ENCODE assay signal across 8 mouse cellular contexts in the genomic region with DNA sequence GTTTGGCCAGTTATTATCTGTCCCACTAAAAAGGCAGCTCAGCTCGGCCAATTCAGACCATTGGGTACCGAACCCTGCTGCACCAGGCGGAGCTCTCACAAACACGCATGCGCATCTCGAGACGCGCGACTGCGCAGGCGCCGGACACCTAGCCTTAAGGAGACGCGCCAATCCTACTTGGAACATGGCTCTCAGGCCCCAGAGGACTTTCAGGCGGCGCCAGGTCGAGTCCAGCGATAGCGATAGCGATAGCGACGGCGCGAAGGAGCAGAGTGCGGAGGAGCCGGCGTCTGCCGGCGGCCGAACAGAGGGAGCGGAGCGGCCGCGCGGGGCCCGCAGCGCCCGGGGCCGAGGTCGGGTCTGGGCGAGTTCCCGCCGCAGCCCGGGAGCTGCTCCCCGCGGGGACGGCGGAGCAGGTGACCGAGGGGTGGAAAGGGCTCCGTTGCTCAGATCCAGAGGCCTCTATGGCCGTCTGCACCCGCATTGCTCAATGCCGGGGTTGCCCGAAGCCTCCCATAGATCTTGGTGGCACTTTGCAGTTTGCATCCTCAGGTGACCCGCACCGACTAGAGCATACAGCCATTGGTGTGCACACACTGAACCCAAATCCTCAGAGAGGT. TPM values are rescaled to one million over a fixed set of nuclear protein-coding genes. Genes with fewer than 3 reads are reported as not detected.
A peak's percentile ranks its signal among the peaks of the same experiment; 100 is the strongest.
DNase-seq lines count a peak whose midpoint lies in the region; ATAC-seq and TF ChIP-seq lines count a peak whose summit lies in the region.

A gene (plus strand): TSS at position 147 of the 620 bp plus-strand sequence.

- no peak within 1 kb of the TSS for H3K27ac ChIP-seq in ES-Bruce4 (ENCODE audit: insufficient read depth, low read length)
- H3K27ac ChIP-seq in forebrain, embryonic 14.5 days (ENCODE audit: low read depth, low read length): no peak within 1 kb of the TSS
- peak within 1 kb of the TSS; percentile 75 for H3K27ac ChIP-seq in neural tube, embryonic 15.5 days (replicated peaks)

- H3K27me3 ChIP-seq in ES-Bruce4 (ENCODE audit: control insufficient read depth, insufficient read depth, low read length, poor library complexity, severe bottlenecking): no peaks in the 10 kb centered on the region
- H3K27me3 ChIP-seq in forebrain, embryonic 14.5 days (replicated peaks; ENCODE audit: control insufficient read depth, insufficient read depth, low read length): no peaks in the 10 kb centered on the region
- H3K27me3 ChIP-seq in neural tube, embryonic 15.5 days (replicated peaks): no peaks in the 10 kb centered on the region

- peak; percentile 96 for DNase-seq in forebrain, embryonic 14.5 days (ENCODE audit: low spot score)
- peak; percentile 97 to 98 for DNase-seq in heart, postnatal 14 days
- DNase-seq in layer of hippocampus, adult 11-12 months (ENCODE audit: low spot score): peak; percentile 92
- peak; percentile 93 to 95 for DNase-seq in lung, adult 18-20 months
- DNase-seq in testis, postnatal 14 days (ENCODE audit: low spot score): peak; percentile 94

- no peak for TF ChIP-seq EP300 in ES-Bruce4 (IDR thresholded peaks at IDR 0.05; ENCODE audit: insufficient read depth, low read depth, low read length)

- peak within 1 kb of the TSS; percentile 58 for H3K4me2 ChIP-seq in forebrain, embryonic 14.5 days (ENCODE audit: low read length)
- peak within 1 kb of the TSS; percentile 67 for H3K4me2 ChIP-seq in neural tube, embryonic 15.5 days

- ATAC-seq in cerebellum, adult (ENCODE audit: insufficient number of reproducible peaks, low FRiP score, low TSS enrichment): peak; percentile 89
- ATAC-seq in forebrain, embryonic 14.5 days: peak; percentile 98
- ATAC-seq in neural tube, embryonic 15.5 days (ENCODE audit: low FRiP score): peak; percentile 97

- no peaks in the 10 kb centered on the region for H3K4me1 ChIP-seq in ES-Bruce4 (ENCODE audit: control insufficient read depth, insufficient read depth, low read length)
- peaks cover 6% of the 10 kb centered on the region for H3K4me1 ChIP-seq in forebrain, embryonic 14.5 days (ENCODE audit: control insufficient read depth, insufficient read depth, low read length)
- peaks cover 11% of the 10 kb centered on the region for H3K4me1 ChIP-seq in neural tube, embryonic 15.5 days

- H3K4me3 ChIP-seq in ES-Bruce4 (ENCODE audit: low read depth, low read length): peak within 1 kb of the TSS; percentile 98
- peak within 1 kb of the TSS; percentile 66 for H3K4me3 ChIP-seq in forebrain, embryonic 14.5 days (ENCODE audit: low read depth, low read length)
- peak within 1 kb of the TSS; percentile 78 for H3K4me3 ChIP-seq in neural tube, embryonic 15.5 days (replicated peaks)

- under 1% methylated on average over 56 of the region's 56 CpGs for WGBS in forebrain, embryonic 14.5 days
- under 1% methylated on average over 56 of the region's 56 CpGs for WGBS in neural tube, embryonic 15.5 days

- H3K36me3 ChIP-seq in ES-Bruce4 (ENCODE audit: control insufficient read depth, insufficient read depth, low read length, poor library complexity, severe bottlenecking): peaks cover 19% of the 10 kb centered on the region
- H3K36me3 ChIP-seq in forebrain, embryonic 14.5 days (ENCODE audit: control insufficient read depth, insufficient read depth, low read length): peaks cover 32% of the 10 kb centered on the region
- H3K36me3 ChIP-seq in neural tube, embryonic 15.5 days: peaks cover 19% of the 10 kb centered on the region

- intact Hi-C loops in heart, postnatal 14 days (cut with DNase I): no loop called here

- H3K9ac ChIP-seq in ES-Bruce4 (ENCODE audit: low read depth, poor library complexity, severe bottlenecking): peak within 1 kb of the TSS; percentile 99
- H3K9ac ChIP-seq in forebrain, embryonic 14.5 days (ENCODE audit: low read length): peak within 1 kb of the TSS; percentile 79
- H3K9ac ChIP-seq in neural tube, embryonic 15.5 days (replicated peaks): peak within 1 kb of the TSS; percentile 86

- H3K9me3 ChIP-seq in ES-Bruce4 (replicated peaks; ENCODE audit: control insufficient read depth, insufficient read depth, low read length, poor library complexity, severe bottlenecking): no peaks in the 10 kb centered on the region
- no peaks in the 10 kb centered on the region for H3K9me3 ChIP-seq in forebrain, embryonic 14.5 days (replicated peaks; ENCODE audit: control insufficient read depth, low read length)
- H3K9me3 ChIP-seq in neural tube, embryonic 15.5 days (replicated peaks): no peaks in the 10 kb centered on the region

- peak; percentile 39 for TF ChIP-seq POLR2A in ES-Bruce4 (IDR thresholded peaks at IDR 0.05; ENCODE audit: insufficient read depth, low read length)

- TF ChIP-seq CTCF in ES-Bruce4 (IDR thresholded peaks at IDR 0.05; ENCODE audit: low read depth, low read length): no peak

RNA-seq across cellular contexts. Expression of the gene that starts here (rescaled TPM):
- 27.8 and 31.6 TPM in 2 replicates for polyA plus RNA-seq in ES-Bruce4 (2011; ENCODE audit: insufficient read depth, insufficient read length, low read depth, missing spikeins)
- 6.9 and 8.6 TPM in 2 replicates for polyA plus RNA-seq in forebrain, embryonic 14.5 days (2014; fragmentation: Nextera tagmentation; extraction: Ambion mirVana)
- 1 to 10 TPM; 4.1 to 4.8 TPM for total RNA-seq in heart, postnatal 14 days (2021)
- 7.2 and 7.5 TPM in 2 replicates for polyA plus RNA-seq in neural tube, embryonic 15.5 days (2015; fragmentation: Nextera tagmentation; extraction: Ambion mirVana)
